Comparison of ENCODE assay signal across 9 mouse cellular contexts in the genomic region with DNA sequence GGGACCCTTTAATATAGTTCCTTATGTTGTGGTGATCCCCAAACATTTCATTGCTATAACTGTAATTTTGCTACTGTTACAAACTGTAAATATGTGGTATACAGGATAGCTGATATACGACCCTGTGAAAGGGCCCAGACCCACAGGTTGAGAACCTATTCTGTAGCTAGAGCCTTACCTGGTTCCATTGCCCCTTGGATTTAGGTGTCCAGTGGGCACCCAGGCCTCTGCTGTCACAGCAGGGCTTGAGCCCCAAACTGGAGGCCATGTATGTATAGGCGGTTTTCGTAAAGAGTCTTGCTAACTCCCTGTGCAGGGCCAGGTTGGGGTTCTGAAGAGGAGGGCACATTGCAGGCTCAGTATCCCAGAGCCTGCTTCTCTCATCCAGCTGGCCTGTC. TPM values are rescaled to one million over a fixed set of nuclear protein-coding genes. Genes with fewer than 3 reads are reported as not detected.
DNase-seq lines count a peak whose midpoint lies in the region; ATAC-seq and TF ChIP-seq lines count a peak whose summit lies in the region.
"Had no signal": no experiment of that assay in that cellular context is flagged by ENCODE, and none has a peak within 500 bp of the region (broad histone marks: within the 10 kb centered on the region; RNA-seq: fewer than 3 reads in every experiment).

No protein-coding gene starts in this region.

- DNase-seq in heart, postnatal 4 days, result no peak
- DNase-seq in hindbrain, embryonic 10.5 days (ENCODE audit: low spot score), result no peak
- no peak for DNase-seq in midbrain, embryonic 10.5 days (ENCODE audit: low spot score)
- DNase-seq in left cerebral cortex, postnatal 25 days (ENCODE audit: low spot score in 2 of 2), result no peak
- DNase-seq in thymus, postnatal 36 days, result no peak

- intact Hi-C loops in left cerebral cortex, postnatal 25 days (cut with DNase I), result loop anchor here (5.0 kb wide), 1 partner anchor 86 kb away; no protein-coding TSS in a partner anchor

- no peak for TF ChIP-seq CTCF in bone marrow, adult 2 months (IDR thresholded peaks at IDR 0.05; ENCODE audit: control insufficient read depth, insufficient read depth, low read length)

- H3K9me3 ChIP-seq in heart, embryonic 12.5 days (replicated peaks), result no peaks in the 10 kb centered on the region
- no peaks in the 10 kb centered on the region for H3K9me3 ChIP-seq in hindbrain, embryonic 10.5 days
- no peaks in the 10 kb centered on the region for H3K9me3 ChIP-seq in midbrain, embryonic 10.5 days (replicated peaks)

- peaks cover 50% of the 10 kb centered on the region for H3K4me1 ChIP-seq in heart, embryonic 12.5 days (replicated peaks)
- peaks cover 4% of the 10 kb centered on the region; the same call in 1 of the 2 replicates for H3K4me1 ChIP-seq in bone marrow, adult 2 months (ENCODE audit: control insufficient read depth, insufficient read depth, low read length)
- peaks cover 60% of the 10 kb centered on the region for H3K4me1 ChIP-seq in hindbrain, embryonic 10.5 days (replicated peaks)
- peaks cover 58% of the 10 kb centered on the region for H3K4me1 ChIP-seq in midbrain, embryonic 10.5 days

- H3K4me2 ChIP-seq in heart, embryonic 12.5 days, result peak overlapping the region; percentile 92

- WGBS in heart, embryonic 12.5 days, result 85% methylated on average over 3 of the region's 3 CpGs
- 67% methylated on average over 3 of the region's 3 CpGs for WGBS in bone marrow, adult 2 months
- 92% methylated on average over 3 of the region's 3 CpGs for WGBS in hindbrain, embryonic 10.5 days
- 91% methylated on average over 3 of the region's 3 CpGs for WGBS in midbrain, embryonic 10.5 days

- peak overlapping the region; percentile 84; the same call in 1 of the 2 replicates for H3K9ac ChIP-seq in heart, embryonic 12.5 days

- TF ChIP-seq POLR2A in bone marrow, adult 2 months (IDR thresholded peaks at IDR 0.05; ENCODE audit: borderline replicate concordance, control insufficient read depth, low read depth, low read length), result no peak

- H3K4me3 ChIP-seq in heart, embryonic 12.5 days, result peak overlapping the region; percentile 95
- H3K4me3 ChIP-seq in bone marrow, adult 2 months (replicated peaks; ENCODE audit: control insufficient read depth, low read depth, low read length), result peak overlapping the region; percentile 52
- H3K4me3 ChIP-seq in hindbrain, embryonic 10.5 days, result peak overlapping the region; percentile 91
- H3K4me3 ChIP-seq in midbrain, embryonic 10.5 days, result peak overlapping the region; percentile 82

- no peaks in the 10 kb centered on the region for H3K27me3 ChIP-seq in heart, embryonic 12.5 days (replicated peaks)
- no peaks in the 10 kb centered on the region for H3K27me3 ChIP-seq in hindbrain, embryonic 10.5 days (ENCODE audit: insufficient read depth, poor library complexity, severe bottlenecking)
- no peaks in the 10 kb centered on the region for H3K27me3 ChIP-seq in midbrain, embryonic 10.5 days (ENCODE audit: low read depth, poor library complexity, severe bottlenecking)
- H3K27me3 ChIP-seq: Patski had no signal

- H3K36me3 ChIP-seq in heart, embryonic 12.5 days, result peaks cover 47% of the 10 kb centered on the region
- peaks cover 51% of the 10 kb centered on the region for H3K36me3 ChIP-seq in hindbrain, embryonic 10.5 days
- peaks cover 53% of the 10 kb centered on the region for H3K36me3 ChIP-seq in midbrain, embryonic 10.5 days

- H3K27ac ChIP-seq in heart, embryonic 12.5 days (ENCODE audit: poor library complexity, severe bottlenecking), result no peak overlapping the region; the same call in 1 of the 2 replicates
- peak overlapping the region; percentile 88 for H3K27ac ChIP-seq in bone marrow, adult 2 months (ENCODE audit: control insufficient read depth, insufficient read depth, low read depth, low read length, poor library complexity)
- no peak overlapping the region; the same call in 1 of the 2 replicates for H3K27ac ChIP-seq in hindbrain, embryonic 10.5 days
- peak overlapping the region; percentile 96; the same call in 1 of the 2 replicates for H3K27ac ChIP-seq in midbrain, embryonic 10.5 days (replicated peaks)

- no peak for ATAC-seq in heart, embryonic 12.5 days (ENCODE audit: insufficient number of reproducible peaks, low FRiP score)
- no peak for ATAC-seq in monocyte, adult 5-6 weeks (replicated peaks; ENCODE audit: insufficient number of reproducible peaks, low FRiP score, low TSS enrichment, poor library complexity, severe bottlenecking)
- ATAC-seq: Patski had no signal

RNA-seq across cellular contexts. Expression of a gene that starts 1.2 kb away (rescaled TPM):
- polyA plus RNA-seq in heart, embryonic 12.5 days (2016; fragmentation: Nextera tagmentation; extraction: Ambion mirVana), result 603 and 625 TPM in 2 replicates
- 100 to 1,000 TPM; 787 to 798 TPM for total RNA-seq in heart, postnatal 4 days (2021)
- 845 and 916 TPM in 2 replicates for polyA plus RNA-seq in bone marrow, adult 2 months (2011; ENCODE audit: insufficient read depth, insufficient read length, low replicate concordance, missing spikeins)
- polyA plus RNA-seq in hindbrain, embryonic 10.5 days (2016; fragmentation: Nextera tagmentation; extraction: Ambion mirVana), result 1,010 and 1,126 TPM in 2 replicates
- 965 and 1,116 TPM in 2 replicates for polyA plus RNA-seq in midbrain, embryonic 10.5 days (2016; fragmentation: Nextera tagmentation; extraction: Ambion mirVana)
- total RNA-seq in monocyte, adult 5-6 weeks (2017), result 966 to 1,078 TPM (median 1,028 TPM) in 3 replicates
- total RNA-seq in left cerebral cortex, postnatal 25 days (2021), result 100 to 1,000 TPM; 315 to 323 TPM

RNA-seq across cellular contexts. Expression of a gene that starts 1.3 kb away (rescaled TPM):
- 18.5 and 20.0 TPM in 2 replicates for polyA plus RNA-seq in heart, embryonic 12.5 days (2016; fragmentation: Nextera tagmentation; extraction: Ambion mirVana)
- total RNA-seq in heart, postnatal 4 days (2021), result 10 to 100 TPM; 14.2 to 16.7 TPM
- 12.9 and 24.4 TPM in 2 replicates for polyA plus RNA-seq in bone marrow, adult 2 months (2011; ENCODE audit: insufficient read depth, insufficient read length, low replicate concordance, missing spikeins)
- polyA plus RNA-seq in hindbrain, embryonic 10.5 days (2016; fragmentation: Nextera tagmentation; extraction: Ambion mirVana), result 33.6 and 35.5 TPM in 2 replicates
- 32.3 and 32.8 TPM in 2 replicates for polyA plus RNA-seq in midbrain, embryonic 10.5 days (2016; fragmentation: Nextera tagmentation; extraction: Ambion mirVana)
- total RNA-seq in monocyte, adult 5-6 weeks (2017), result 11.0 to 15.9 TPM (median 11.5 TPM) in 3 replicates
- 10 to 100 TPM; 29.7 to 29.8 TPM for total RNA-seq in left cerebral cortex, postnatal 25 days (2021)

RNA-seq across cellular contexts. Expression of a gene that starts 4.6 kb away (rescaled TPM):
- 0.29 and 0.33 TPM in 2 replicates for polyA plus RNA-seq in heart, embryonic 12.5 days (2016; fragmentation: Nextera tagmentation; extraction: Ambion mirVana)
- under 1 TPM; 0.38 to 0.43 TPM for total RNA-seq in heart, postnatal 4 days (2021)
- polyA plus RNA-seq in bone marrow, adult 2 months (2011; ENCODE audit: insufficient read depth, insufficient read length, low replicate concordance, missing spikeins), result 1.1 TPM in 1 of 2 replicates, not detected in the other
- 1.6 and 1.8 TPM in 2 replicates for polyA plus RNA-seq in hindbrain, embryonic 10.5 days (2016; fragmentation: Nextera tagmentation; extraction: Ambion mirVana)
- polyA plus RNA-seq in midbrain, embryonic 10.5 days (2016; fragmentation: Nextera tagmentation; extraction: Ambion mirVana), result 1.7 and 2.0 TPM in 2 replicates
- total RNA-seq in monocyte, adult 5-6 weeks (2017), result 0.78 to 1.4 TPM in 2 of 3 replicates, not detected in the other
- total RNA-seq in left cerebral cortex, postnatal 25 days (2021), result under 1 TPM; 0.11 to 0.23 TPM

RNA-seq across cellular contexts. Expression of a gene that starts 9.2 kb away (rescaled TPM):
- polyA plus RNA-seq in heart, embryonic 12.5 days (2016; fragmentation: Nextera tagmentation; extraction: Ambion mirVana), result not detected in 2 replicates
- total RNA-seq in heart, postnatal 4 days (2021), result not detected
- not detected in 2 replicates for polyA plus RNA-seq in bone marrow, adult 2 months (2011; ENCODE audit: insufficient read depth, insufficient read length, low replicate concordance, missing spikeins)
- polyA plus RNA-seq in hindbrain, embryonic 10.5 days (2016; fragmentation: Nextera tagmentation; extraction: Ambion mirVana), result not detected in 2 replicates
- not detected in 2 replicates for polyA plus RNA-seq in midbrain, embryonic 10.5 days (2016; fragmentation: Nextera tagmentation; extraction: Ambion mirVana)
- total RNA-seq in monocyte, adult 5-6 weeks (2017), result not detected in 3 replicates
- not detected for total RNA-seq in left cerebral cortex, postnatal 25 days (2021)
- polyA plus RNA-seq: Patski had no signal

RNA-seq across cellular contexts. Expression of a gene that starts 11.6 kb away (rescaled TPM):
- polyA plus RNA-seq in heart, embryonic 12.5 days (2016; fragmentation: Nextera tagmentation; extraction: Ambion mirVana), result 4.1 and 5.3 TPM in 2 replicates
- 10 to 100 TPM; 22.6 to 25.1 TPM for total RNA-seq in heart, postnatal 4 days (2021)
- polyA plus RNA-seq in bone marrow, adult 2 months (2011; ENCODE audit: insufficient read depth, insufficient read length, low replicate concordance, missing spikeins), result 8.6 and 19.3 TPM in 2 replicates
- polyA plus RNA-seq in hindbrain, embryonic 10.5 days (2016; fragmentation: Nextera tagmentation; extraction: Ambion mirVana), result 3.0 and 3.4 TPM in 2 replicates
- polyA plus RNA-seq in midbrain, embryonic 10.5 days (2016; fragmentation: Nextera tagmentation; extraction: Ambion mirVana), result 2.1 and 2.9 TPM in 2 replicates
- 4.3 to 13.1 TPM (median 4.5 TPM) in 3 replicates for total RNA-seq in monocyte, adult 5-6 weeks (2017)
- 100 to 1,000 TPM in 1 of 2 experiments, 10 to 100 TPM in 1; 66.2 to 147 TPM for total RNA-seq in left cerebral cortex, postnatal 25 days (2021)

Comparison
In these comparisons a context has a peak if more than half of its experiments do, and no peak if none do; other contexts are left out.
1. H3K27ac ChIP-seq: peak in bone marrow, adult 2 months (single experiment) and midbrain, embryonic 10.5 days (single experiment); none in heart, embryonic 12.5 days (single experiment) and hindbrain, embryonic 10.5 days (single experiment).
2. Peak in every context shown above with its lines, with median percentiles within 50 percentile points of each other: H3K4me3 ChIP-seq.